Mouse (Mus musculus): ENCODE data around the gene Ndufc1. TPM values are rescaled to one million over a fixed set of nuclear protein-coding genes. Genes with fewer than 3 reads are reported as not detected.

The Ndufc1 gene
- total and polyA plus RNA-seq, 3 experiments = 159 to 213 (median 206) TPM

DNA sequence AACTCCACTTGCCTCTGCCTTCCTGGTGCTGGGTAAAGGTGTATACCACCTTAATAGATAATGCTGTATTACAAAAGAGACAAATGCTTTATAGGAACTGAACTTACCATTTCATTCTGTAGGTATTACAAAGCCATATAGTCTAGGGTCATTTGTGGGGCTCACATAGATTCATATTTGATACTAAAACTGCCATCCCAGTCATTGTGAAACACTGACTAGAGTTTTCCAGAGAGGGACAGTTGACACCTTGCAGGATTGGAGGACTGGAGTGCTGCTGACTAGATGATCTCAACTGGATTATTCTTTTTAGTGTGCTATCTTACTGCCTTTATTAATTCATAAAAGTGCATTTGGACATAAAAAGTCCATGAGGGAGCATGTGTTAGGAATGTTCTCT lies 16.6 kb upstream of the Ndufc1 start:
- 0 out of 2 replicates have a peak, but pooled peaks have one; percentile 12 for TF ChIP-seq MEF2A (IDR thresholded peaks at IDR 0.05; ENCODE audit: borderline replicate concordance, low read depth, low read length)
- no peak for TF ChIP-seq USF2 (conservative IDR thresholded peaks at IDR 0.05; ENCODE audit: low read depth, low read length)
- TF ChIP-seq POLR2AphosphoS2 (IDR thresholded peaks at IDR 0.05; ENCODE audit: low read depth, low read length) = no peak
- TF ChIP-seq PAX5 (IDR thresholded peaks at IDR 0.05; ENCODE audit: low read length) = no peak
- TF ChIP-seq ZC3H11A (IDR thresholded peaks at IDR 0.05; ENCODE audit: low read depth, low read length) = no peak
- no peak for TF ChIP-seq NRF1 (IDR thresholded peaks at IDR 0.05; ENCODE audit: low read depth, low read length)
- TF ChIP-seq IRF4 (IDR thresholded peaks at IDR 0.05; ENCODE audit: low read depth, low read length) = peak; percentile 54; the same call in 1 of the 2 replicates
- no peak for TF ChIP-seq RCOR1 (conservative IDR thresholded peaks at IDR 0.05; ENCODE audit: low read depth, low read length)
- TF ChIP-seq MYC (IDR thresholded peaks at IDR 0.05; ENCODE audit: low read depth, low read length) = no peak
- TF ChIP-seq MAZ (IDR thresholded peaks at IDR 0.05; ENCODE audit: low read depth, low read length) = no peak
- TF ChIP-seq GABPA (IDR thresholded peaks at IDR 0.05; ENCODE audit: insufficient replicate concordance, low read depth, low read length) = no peak
- no peak for TF ChIP-seq SIN3A (IDR thresholded peaks at IDR 0.05; ENCODE audit: low read length)
- no peak for TF ChIP-seq ZMIZ1 (IDR thresholded peaks at IDR 0.05; ENCODE audit: low read depth, low read length)
- TF ChIP-seq E2F4 (IDR thresholded peaks at IDR 0.05; ENCODE audit: insufficient replicate concordance, low read depth, low read length) = no peak
- no peak for TF ChIP-seq HCFC1 (IDR thresholded peaks at IDR 0.05; ENCODE audit: low read depth, low read length)
- TF ChIP-seq SMC3 (IDR thresholded peaks at IDR 0.05; ENCODE audit: low read depth, low read length) = no peak
- TF ChIP-seq TBP (conservative IDR thresholded peaks at IDR 0.05; ENCODE audit: low read depth, low read length) = no peak
- TF ChIP-seq CTCF (conservative IDR thresholded peaks at IDR 0.05 in 1 of 2, IDR thresholded peaks at IDR 0.05 in 1 of 2; ENCODE audit: low read depth in 2 of 2, low read length in 2 of 2) = no peak
- peak; percentile 43; the same call in 1 of the 2 replicates for TF ChIP-seq JUN (IDR thresholded peaks at IDR 0.05; ENCODE audit: insufficient read depth, low read depth, low read length)
- peak; percentile 71 for TF ChIP-seq JUND (conservative IDR thresholded peaks at IDR 0.05; ENCODE audit: low read depth, low read length)
- no peak for TF ChIP-seq ETS1 (conservative IDR thresholded peaks at IDR 0.05; ENCODE audit: low read depth, low read length)
- no peak for TF ChIP-seq MXI1 (IDR thresholded peaks at IDR 0.05; ENCODE audit: low read depth, low read length)
- no peak for TF ChIP-seq MAFK (IDR thresholded peaks at IDR 0.05; ENCODE audit: insufficient replicate concordance, low read length)
- peak; percentile 54 for TF ChIP-seq EP300 (IDR thresholded peaks at IDR 0.05; ENCODE audit: low read length)
- no peak for TF ChIP-seq UBTF (IDR thresholded peaks at IDR 0.05; ENCODE audit: low read depth, low read length)
- no peak for TF ChIP-seq BHLHE40 (IDR thresholded peaks at IDR 0.05; ENCODE audit: low read depth, low read length)
- no peak for TF ChIP-seq CHD2 (IDR thresholded peaks at IDR 0.05; ENCODE audit: low read length)
- no peak for TF ChIP-seq USF1 (IDR thresholded peaks at IDR 0.05; ENCODE audit: low read depth, low read length)
- no peak for TF ChIP-seq ELF1 (IDR thresholded peaks at IDR 0.05; ENCODE audit: low read depth, low read length)
- no peak for TF ChIP-seq RAD21 (IDR thresholded peaks at IDR 0.05; ENCODE audit: low read depth, low read length)
- no peak for TF ChIP-seq ZKSCAN1 (IDR thresholded peaks at IDR 0.05; ENCODE audit: borderline replicate concordance, low read depth, low read length)
- no peak for TF ChIP-seq NELFE (IDR thresholded peaks at IDR 0.05; ENCODE audit: low read depth, low read length)
- TF ChIP-seq POLR2A (IDR thresholded peaks at IDR 0.05; ENCODE audit: low read depth, low read length) = no peak
- TF ChIP-seq KAT2A (IDR thresholded peaks at IDR 0.05; ENCODE audit: insufficient replicate concordance, low read length) = no peak
- no peak for TF ChIP-seq CHD1 (IDR thresholded peaks at IDR 0.05; ENCODE audit: low read depth, low read length)
- TF ChIP-seq TCF12 (IDR thresholded peaks at IDR 0.05; ENCODE audit: low read depth, low read length) = no peak
- TF ChIP-seq MAX (IDR thresholded peaks at IDR 0.05; ENCODE audit: low read length) = no peak
- no peak for TF ChIP-seq ZNF384 (IDR thresholded peaks at IDR 0.05; ENCODE audit: low read depth, low read length)
- no peak overlapping the region for H3K4me2 ChIP-seq (ENCODE audit: insufficient read depth, low read depth, poor library complexity, severe bottlenecking)
- no peaks in the 10 kb centered on the region for H3K9me3 ChIP-seq (replicated peaks; ENCODE audit: low read length)
- dilution Hi-C loops (cut with MboI; ENCODE audit: extremely low pct_ligation_motif_present, extremely low pct_unique_long_range_greater_than_20kb, low sequenced_read_pairs) = no loop called here
- H3K27me3 ChIP-seq (replicated peaks) = no peaks in the 10 kb centered on the region
- no peak overlapping the region for H3K27ac ChIP-seq (ENCODE audit: insufficient read depth, low read depth)
- peak; percentile 31 for DNase-seq (ENCODE audit: extremely low read depth)
- H3K4me3 ChIP-seq (replicated peaks in 1 of 3; ENCODE audit: low read depth in 2 of 3, low read length in 2 of 3, poor library complexity in 1 of 3) = no peak overlapping the region
- H3K36me3 ChIP-seq (replicated peaks in 1 of 2; ENCODE audit: control insufficient read depth in 1 of 2, insufficient read depth in 1 of 2, low read length in 1 of 2) = peaks cover 6 to 24% of the 10 kb centered on the region in 2 experiments
- in situ Hi-C loops (cut with MboI; ENCODE audit: low pct_ligation_motif_present, low pct_unique_long_range_greater_than_20kb, low sequenced_read_pairs) = no loop called here
- H3K4me1 ChIP-seq (ENCODE audit: control insufficient read depth in 1 of 2, insufficient read depth in 2 of 2) = peaks cover 0 to 58% of the 10 kb centered on the region in 2 experiments; a peak in 3 of 4 replicates
- H3K79me2 ChIP-seq (replicated peaks; ENCODE audit: control insufficient read depth, extremely low read depth, insufficient read depth, poor library complexity, severe bottlenecking) = peaks cover 84% of the 10 kb centered on the region
- H3K9ac ChIP-seq (ENCODE audit: insufficient read depth, low read depth) = no peak overlapping the region

All from CH12.LX (cell line).